Mouse (Mus musculus): ENCODE measurements around the gene Scp2.

DNA sequence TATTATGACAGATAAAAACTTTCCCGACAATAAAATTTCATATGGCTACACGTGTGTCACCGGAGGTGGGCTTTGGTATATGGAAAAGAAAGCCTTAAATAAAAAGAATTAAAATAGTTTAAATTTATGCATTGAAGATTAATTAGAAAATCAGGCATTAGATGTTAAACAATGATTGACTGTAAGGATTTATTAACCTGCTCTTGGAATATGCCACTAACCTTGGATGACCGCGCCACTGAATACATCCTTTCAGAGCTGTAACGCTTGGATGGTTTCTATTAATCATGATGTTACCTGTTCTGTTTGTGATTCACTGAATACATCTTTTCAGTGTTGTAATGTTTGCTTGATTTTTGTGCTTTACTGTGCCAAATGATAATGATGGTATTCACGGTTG lies 35.1 kb downstream of the Scp2 start:
- TF ChIP-seq POLR2A (IDR thresholded peaks at IDR 0.05; ENCODE audit: control insufficient read depth, low read depth, low read length), result no peak
- TF ChIP-seq CTCF (IDR thresholded peaks at IDR 0.05; ENCODE audit: control insufficient read depth, insufficient read depth, insufficient replicate concordance, low read depth, low read length), result no peak
